Mouse (Mus musculus) heart, embryonic 11.5 days (tissue): ENCODE measurements around the gene Dmwd. TPM values are rescaled to one million over a fixed set of nuclear protein-coding genes. Genes with fewer than 3 reads are reported as not detected.

Experiments used
- ATAC-seq: fragments of 200-750 bp; cut with Nextera tagmentation; replicated peaks from 2 replicates; pipeline ENCODE4 v1.8.0; 2017; ENCODE audit warnings: moderate library complexity; ENCODE audit not compliant: insufficient number of reproducible peaks, low FRiP score, low TSS enrichment
- H3K27ac ChIP-seq: fragments of 300-500 bp; sonication (generic); 2 replicates; pipeline ENCODE4 v1.5.1; 2014; ENCODE audit warnings: mild to moderate bottlenecking, low read depth, low read length
- H3K27me3 ChIP-seq: fragments of 300-500 bp; sonication (generic); 2 replicates; pipeline ENCODE4 v1.6.1; 2014; ENCODE audit warnings: mild to moderate bottlenecking, low read length, mixed read lengths; ENCODE audit not compliant: control insufficient read depth, insufficient read depth
- H3K36me3 ChIP-seq: fragments of 300-500 bp; sonication (generic); 2 replicates; pipeline ENCODE4 v1.6.1; 2014; ENCODE audit warnings: mild to moderate bottlenecking, low read length, moderate library complexity, mixed read lengths; ENCODE audit not compliant: control insufficient read depth, insufficient read depth
- H3K4me1 ChIP-seq: fragments of 300-500 bp; sonication (generic); 2 replicates; pipeline ENCODE4 v1.6.1; 2014; ENCODE audit warnings: low read length; ENCODE audit not compliant: control insufficient read depth, insufficient read depth
- H3K4me2 ChIP-seq: fragments of 300-500 bp; sonication (generic); 2 replicates; pipeline ENCODE4 v1.6.1; 2014; ENCODE audit warnings: mild to moderate bottlenecking, moderate library complexity
- H3K4me3 ChIP-seq: fragments of 300-500 bp; sonication (generic); 2 replicates; pipeline ENCODE4 v1.5.1; 2014; ENCODE audit warnings: low read depth, low read length
- H3K9ac ChIP-seq: fragments of 300-500 bp; sonication (generic); 2 replicates; pipeline ENCODE4 v1.6.1; 2014; ENCODE audit warnings: mild to moderate bottlenecking, low read depth, low read length, moderate library complexity
- H3K9me3 ChIP-seq: fragments of 300-500 bp; sonication (generic); replicated peaks from 2 replicates; pipeline ENCODE4 v1.6.1; 2016; ENCODE audit warnings: low read length; ENCODE audit not compliant: control insufficient read depth
- WGBS: fragments of 180-500 bp; shearing (Covaris S2); extraction: QIAGEN DNeasy Blood & Tissue Kit; methylation state at CpG from one replicate; pipeline ENCODE4 v1.1.7; 2014; ENCODE audit not compliant: insufficient replicate concordance; 5-methylcytosine and 5-hydroxymethylcytosine counted together
- polyA plus RNA-seq: library from polyadenylated mRNA; unstranded; fragments of >200 nt; fragmentation: Nextera tagmentation; extraction: Ambion mirVana; gene quantifications from 2 replicates; pipeline ENCODE4 v1.2.1, GENCODE M21; 2014

Gene Dmwd
- polyA plus RNA-seq, 1 experiment from 2014 or later = 15.2 TPM

DNA sequence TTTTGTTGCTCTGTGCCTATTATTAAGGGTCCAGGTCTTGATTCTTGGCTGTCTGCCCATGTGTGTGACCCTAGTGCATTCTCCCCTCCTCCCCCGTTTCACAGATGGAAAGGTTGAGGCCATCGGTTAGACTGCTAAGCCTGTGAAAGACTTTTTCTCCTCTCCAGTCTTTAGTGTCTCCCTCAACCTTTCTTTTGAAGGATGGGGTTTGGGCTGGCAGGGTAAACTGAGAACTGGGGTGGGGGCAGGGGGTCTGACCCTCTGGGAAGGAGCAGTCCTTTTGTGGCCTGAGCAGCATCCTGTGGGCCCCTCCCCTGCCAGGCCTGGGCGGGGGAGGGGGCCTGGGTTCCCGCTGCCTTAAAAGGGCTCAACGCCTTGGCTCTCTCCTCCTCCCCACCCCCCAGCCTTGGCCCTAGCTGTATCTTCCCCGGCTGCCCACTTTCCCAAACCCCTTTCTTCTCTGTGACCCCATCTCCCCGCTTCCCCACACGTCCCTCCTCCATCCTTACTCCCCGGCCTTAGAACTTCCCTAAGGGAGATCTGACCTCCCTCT lies 9.0 kb downstream of the Dmwd start:
- Histone ChIP-seq H3K9ac (peak overlapping the region; percentile 54), H3K4me2 (peak overlapping the region; percentile 50), H3K27me3 (no peaks in the 10 kb centered on the region), H3K4me3 (no peak overlapping the region), H3K4me1 (peaks cover 53% of the 10 kb centered on the region), H3K9me3 (no peaks in the 10 kb centered on the region), H3K36me3 (peaks cover 32% of the 10 kb centered on the region), H3K27ac (0 out of 2 replicates have a peak overlapping the region, but pooled peaks have one; percentile 29)
- no peak for ATAC-seq
- WGBS = 18% methylated on average over 8 of the region's 9 CpGs

DNA sequence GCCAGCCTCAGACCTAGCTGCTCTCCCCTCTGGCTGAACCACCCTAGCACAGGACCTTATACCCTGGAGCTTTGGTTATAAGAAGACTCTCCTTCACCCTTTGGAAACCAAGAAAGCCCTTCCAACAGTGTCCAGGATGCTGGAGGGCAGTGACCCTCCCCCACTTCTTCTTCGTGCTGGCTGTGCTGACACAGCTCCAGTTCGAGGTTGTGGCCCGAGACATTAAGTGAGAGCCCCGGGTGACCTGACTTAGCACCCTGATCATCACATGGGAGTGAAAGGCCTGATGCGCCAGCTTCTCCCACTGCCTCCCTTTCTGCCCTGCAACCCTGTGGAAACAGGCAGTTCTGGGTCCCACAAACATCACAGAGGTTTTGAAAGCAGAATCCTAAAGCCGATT lies 9.5 kb downstream of the Dmwd start:
- 9% methylated on average over 6 of the region's 6 CpGs for WGBS
- peak overlapping the region; percentile 54 for H3K9ac ChIP-seq
- ATAC-seq = no peak
- 0 out of 2 replicates have a peak overlapping the region, but pooled peaks have one; percentile 15 for H3K4me3 ChIP-seq
- H3K36me3 ChIP-seq = peaks cover 27% of the 10 kb centered on the region
- H3K9me3 ChIP-seq = no peaks in the 10 kb centered on the region
- H3K27ac ChIP-seq = 0 out of 2 replicates have a peak overlapping the region, but pooled peaks have one; percentile 29
- peaks cover 53% of the 10 kb centered on the region for H3K4me1 ChIP-seq
- H3K27me3 ChIP-seq = no peaks in the 10 kb centered on the region
- peak overlapping the region; percentile 50 for H3K4me2 ChIP-seq

DNA sequence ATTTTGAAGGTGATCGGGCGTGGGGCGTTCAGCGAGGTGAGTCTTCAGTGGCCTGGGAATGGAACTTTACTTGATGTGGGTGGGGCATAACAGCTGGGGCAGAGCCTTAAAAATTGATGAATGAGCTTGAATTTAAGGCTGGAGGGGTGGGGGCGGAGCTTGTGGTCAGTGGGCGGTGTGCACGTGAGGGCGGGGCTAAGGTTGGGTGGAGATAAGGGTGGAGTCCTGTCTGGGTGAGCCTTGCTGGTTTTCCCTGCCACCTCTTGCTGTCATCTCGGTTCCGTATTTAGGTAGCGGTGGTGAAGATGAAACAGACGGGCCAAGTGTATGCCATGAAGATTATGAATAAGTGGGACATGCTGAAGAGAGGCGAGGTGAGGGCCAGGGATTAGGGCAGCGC lies 10.0 kb downstream of the Dmwd start:
- ATAC-seq = peak; percentile 45; the same call in 1 of the 2 replicates
- Histone ChIP-seq H3K4me2 (peak overlapping the region; percentile 50), H3K36me3 (peaks cover 22% of the 10 kb centered on the region)

DNA sequence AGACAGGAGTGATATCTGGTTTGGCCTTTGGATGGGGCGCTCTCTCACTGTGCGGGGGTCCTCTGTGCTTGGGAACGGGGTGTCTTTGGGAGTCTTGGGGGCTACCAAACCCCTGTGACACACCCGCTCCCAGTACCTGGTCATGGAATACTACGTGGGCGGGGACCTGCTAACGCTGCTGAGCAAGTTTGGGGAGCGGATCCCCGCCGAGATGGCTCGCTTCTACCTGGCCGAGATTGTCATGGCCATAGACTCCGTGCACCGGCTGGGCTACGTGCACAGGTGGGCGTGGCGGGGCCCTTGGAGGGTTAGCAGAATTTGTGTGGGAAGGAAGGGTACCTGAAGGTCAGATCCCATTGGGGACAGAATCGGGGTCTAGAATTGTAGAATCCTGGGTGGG lies 10.7 kb downstream of the Dmwd start:
- Histone ChIP-seq H3K4me1 (peaks cover 53% of the 10 kb centered on the region), H3K4me2 (no peak overlapping the region)
- ATAC-seq = no peak

More for the DNA sequence above, 10.0 kb downstream of the Dmwd start:
- peaks cover 2% of the 10 kb centered on the region; the same call in 1 of the 2 replicates for H3K27me3 ChIP-seq
- no peak overlapping the region for H3K27ac ChIP-seq
- no peaks in the 10 kb centered on the region for H3K9me3 ChIP-seq
- peak overlapping the region; percentile 15; the same call in 1 of the 2 replicates for H3K4me3 ChIP-seq
- H3K9ac ChIP-seq = no peak overlapping the region
- WGBS = 8% methylated on average over 14 of the region's 14 CpGs
- H3K4me1 ChIP-seq = peaks cover 53% of the 10 kb centered on the region

DNA sequence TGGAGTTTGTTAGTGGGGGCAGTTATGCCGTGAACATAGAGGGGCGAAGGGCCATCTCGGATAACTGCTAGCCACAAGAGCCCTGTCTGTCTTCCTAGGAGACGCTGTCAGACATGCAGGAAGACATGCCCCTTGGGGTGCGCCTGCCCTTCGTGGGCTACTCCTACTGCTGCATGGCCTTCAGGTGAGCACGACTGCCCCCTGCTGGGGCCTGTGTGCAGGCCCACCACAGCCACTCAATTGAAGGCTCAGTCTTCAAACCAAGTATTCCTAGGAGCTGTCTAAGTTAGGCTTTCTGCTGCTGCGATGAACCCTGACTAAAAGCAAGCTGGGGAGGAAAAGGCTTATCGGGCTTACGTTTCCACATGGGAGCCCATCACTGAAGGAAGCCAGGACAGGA lies 12.8 kb downstream of the Dmwd start:
- ATAC-seq = no peak
- no peak overlapping the region for H3K4me3 ChIP-seq
- 34% methylated on average over 10 of the region's 10 CpGs for WGBS
- H3K9ac ChIP-seq = no peak overlapping the region
- peaks cover 8% of the 10 kb centered on the region; the same call in 1 of the 2 replicates for H3K36me3 ChIP-seq
- peaks cover 48% of the 10 kb centered on the region for H3K4me1 ChIP-seq
- H3K27me3 ChIP-seq = peaks cover 6% of the 10 kb centered on the region; the same call in 1 of the 2 replicates
- H3K27ac ChIP-seq = no peak overlapping the region
- H3K4me2 ChIP-seq = no peak overlapping the region
- no peaks in the 10 kb centered on the region for H3K9me3 ChIP-seq

More for the DNA sequence above, 10.7 kb downstream of the Dmwd start:
- no peaks in the 10 kb centered on the region for H3K9me3 ChIP-seq
- H3K4me3 ChIP-seq = no peak overlapping the region
- no peak overlapping the region for H3K9ac ChIP-seq
- 67% methylated on average over 18 of the region's 18 CpGs for WGBS
- peaks cover 6% of the 10 kb centered on the region; the same call in 1 of the 2 replicates for H3K27me3 ChIP-seq
- peaks cover 16% of the 10 kb centered on the region for H3K36me3 ChIP-seq
- H3K27ac ChIP-seq = no peak overlapping the region

DNA sequence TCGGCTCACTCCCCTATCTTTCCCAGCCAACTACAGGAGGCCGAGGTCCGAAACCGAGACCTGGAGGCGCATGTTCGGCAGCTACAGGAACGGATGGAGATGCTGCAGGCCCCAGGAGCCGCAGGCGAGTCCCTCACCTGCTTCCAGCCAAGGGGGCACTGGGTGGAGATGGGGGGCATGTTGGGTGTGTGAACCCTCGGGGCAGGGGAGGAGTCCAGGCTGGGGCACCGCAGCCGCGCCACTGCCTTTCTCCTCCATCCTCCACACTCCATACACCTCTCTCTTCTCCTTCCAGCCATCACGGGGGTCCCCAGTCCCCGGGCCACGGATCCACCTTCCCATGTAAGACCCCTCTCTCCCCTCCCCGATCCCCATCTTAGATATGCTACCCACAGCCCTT lies 15.9 kb downstream of the Dmwd start:
- WGBS = 32% methylated on average over 17 of the region's 17 CpGs
- Histone ChIP-seq H3K4me3 (no peak overlapping the region), H3K4me2 (peak overlapping the region; percentile 96), H3K9ac (peak overlapping the region; percentile 68), H3K27ac (no peak overlapping the region), H3K36me3 (peaks cover 8% of the 10 kb centered on the region; the same call in 1 of the 2 replicates), H3K9me3 (no peaks in the 10 kb centered on the region), H3K4me1 (peaks cover 28% of the 10 kb centered on the region), H3K27me3 (peaks cover 6% of the 10 kb centered on the region; the same call in 1 of the 2 replicates)
- no peak for ATAC-seq

DNA sequence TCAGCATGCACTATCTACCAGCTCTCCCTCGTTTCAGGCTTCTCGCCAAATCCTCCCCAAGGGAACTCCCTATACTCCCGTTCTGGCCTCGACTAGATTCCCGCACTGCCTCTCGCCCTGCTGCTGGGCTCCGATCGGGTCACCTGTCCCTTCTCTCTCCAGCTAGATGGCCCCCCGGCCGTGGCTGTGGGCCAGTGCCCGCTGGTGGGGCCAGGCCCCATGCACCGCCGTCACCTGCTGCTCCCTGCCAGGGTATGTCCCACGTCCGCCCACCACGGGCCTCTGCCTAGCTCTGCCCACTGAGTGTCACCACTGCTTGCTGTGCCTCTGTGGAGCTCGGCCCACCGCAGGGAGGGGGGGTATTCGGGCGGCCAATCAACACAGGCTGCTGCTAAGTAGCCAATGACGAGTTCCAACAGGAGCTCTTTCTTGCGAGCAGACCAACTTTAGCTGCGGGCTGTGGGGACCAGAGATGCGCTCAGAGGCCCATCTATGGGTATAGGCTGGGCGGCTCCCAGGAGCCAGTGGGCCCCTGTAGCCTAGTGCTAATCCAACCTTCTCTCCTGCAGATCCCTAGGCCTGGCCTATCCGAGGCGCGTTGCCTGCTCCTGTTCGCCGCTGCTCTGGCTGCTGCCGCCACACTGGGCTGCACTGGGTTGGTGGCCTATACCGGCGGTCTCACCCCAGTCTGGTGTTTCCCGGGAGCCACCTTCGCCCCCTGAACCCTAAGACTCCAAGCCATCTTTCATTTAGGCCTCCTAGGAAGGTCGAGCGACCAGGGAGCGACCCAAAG lies 16.6 kb downstream of the Dmwd start:
- Histone ChIP-seq H3K4me3 (peak overlapping the region; percentile 78), H3K4me1 (peaks cover 34% of the 10 kb centered on the region), H3K27me3 (peaks cover 6% of the 10 kb centered on the region; the same call in 1 of the 2 replicates), H3K36me3 (peaks cover 11% of the 10 kb centered on the region; the same call in 1 of the 2 replicates), H3K27ac (peak overlapping the region; percentile 93), H3K9me3 (no peaks in the 10 kb centered on the region), H3K9ac (peak overlapping the region; percentile 68), H3K4me2 (peak overlapping the region; percentile 96)
- WGBS = 4% methylated on average over 38 of the region's 38 CpGs
- ATAC-seq = peak; percentile 35

DNA sequence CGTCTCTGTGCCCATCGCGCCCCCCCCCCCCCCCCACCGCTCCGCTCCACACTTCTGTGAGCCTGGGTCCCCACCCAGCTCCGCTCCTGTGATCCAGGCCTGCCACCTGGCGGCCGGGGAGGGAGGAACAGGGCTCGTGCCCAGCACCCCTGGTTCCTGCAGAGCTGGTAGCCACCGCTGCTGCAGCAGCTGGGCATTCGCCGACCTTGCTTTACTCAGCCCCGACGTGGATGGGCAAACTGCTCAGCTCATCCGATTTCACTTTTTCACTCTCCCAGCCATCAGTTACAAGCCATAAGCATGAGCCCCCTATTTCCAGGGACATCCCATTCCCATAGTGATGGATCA lies 17.1 kb downstream of the Dmwd start:
- Histone ChIP-seq H3K36me3 (peaks cover 8% of the 10 kb centered on the region; the same call in 1 of the 2 replicates), H3K4me1 (peaks cover 37% of the 10 kb centered on the region), H3K27me3 (peaks cover 6% of the 10 kb centered on the region; the same call in 1 of the 2 replicates), H3K4me3 (peak overlapping the region; percentile 78), H3K27ac (peak overlapping the region; percentile 93), H3K9ac (peak overlapping the region; percentile 68), H3K4me2 (peak overlapping the region; percentile 96), H3K9me3 (no peaks in the 10 kb centered on the region)
- WGBS = under 1% methylated on average over 10 of the region's 15 CpGs
- 0 out of 2 replicates have a peak, but pooled peaks have one; percentile 44 for ATAC-seq
